Mouse (Mus musculus): ENCODE data around the gene Gm17349. TPM values are rescaled to one million over a fixed set of nuclear protein-coding genes. Genes with fewer than 3 reads are reported as not detected.
A peak's percentile ranks its signal among the peaks of the same experiment; 100 is the strongest.
"Not testable (repeated sequence)": the region's sequence is repeated elsewhere in the genome, so short reads cannot be mapped to it uniquely, and the experiment has no call there.

Gm17349 gene
- polyA plus RNA-seq, 1 experiment from 2014 or later, result not detected

DNA sequence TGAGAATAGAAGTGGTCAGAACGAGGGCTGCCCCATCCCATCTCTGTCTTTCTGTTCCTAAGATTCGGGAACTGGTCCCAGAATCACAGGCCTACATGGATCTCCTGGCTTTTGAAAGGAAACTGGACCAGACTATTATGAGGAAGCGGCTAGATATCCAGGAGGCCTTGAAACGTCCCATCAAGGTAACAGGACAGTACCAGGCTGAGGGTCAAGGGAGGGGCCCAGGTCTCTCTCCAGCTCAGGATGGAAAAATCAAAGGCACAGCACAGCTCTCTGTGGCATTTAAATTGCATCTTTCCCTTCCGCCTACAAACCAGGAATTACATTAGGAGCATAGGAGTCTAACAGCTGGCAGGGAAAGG is 1.6 kb downstream of the Gm17349 start:
- no peak overlapping the region for H3K4me3 ChIP-seq (replicated peaks)
- peaks cover 26% of the 10 kb centered on the region for H3K36me3 ChIP-seq
- H3K27ac ChIP-seq, result no peak overlapping the region
- H3K27me3 ChIP-seq (replicated peaks), result no peaks in the 10 kb centered on the region
- H3K4me2 ChIP-seq, result peak overlapping the region; percentile 78; the same call in 1 of the 2 replicates
- WGBS, result 78% methylated on average over 5 of the region's 5 CpGs
- no peak for ATAC-seq (ENCODE audit: insufficient read depth, low FRiP score, low read depth)
- H3K4me1 ChIP-seq, result peaks cover 15% of the 10 kb centered on the region
- no peaks in the 10 kb centered on the region for H3K9me3 ChIP-seq
- H3K9ac ChIP-seq, result no peak overlapping the region

DNA sequence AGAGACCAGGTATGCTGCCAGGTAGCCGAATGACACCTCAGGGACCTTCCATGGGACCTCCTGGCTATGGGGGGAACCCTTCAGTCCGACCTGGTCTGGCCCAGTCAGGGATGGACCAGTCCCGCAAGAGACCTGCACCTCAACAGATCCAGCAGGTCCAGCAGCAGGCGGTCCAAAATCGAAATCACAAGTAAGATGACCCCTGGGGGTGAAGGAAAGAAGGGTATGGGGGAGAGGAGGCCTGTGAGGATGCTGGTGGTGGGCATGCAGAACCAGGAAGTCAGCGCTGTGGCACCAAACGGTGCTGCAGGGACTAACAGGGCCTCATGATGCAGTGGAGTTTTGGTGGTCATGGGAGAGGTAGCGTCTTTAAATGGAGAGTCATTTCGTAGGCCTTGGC is 2.2 kb downstream of the Gm17349 start:
- Histone ChIP-seq H3K4me3 (replicated peaks) (peak overlapping the region; percentile 87), H3K9me3 (no peaks in the 10 kb centered on the region), H3K27me3 (replicated peaks) (no peaks in the 10 kb centered on the region), H3K36me3 (peaks cover 22% of the 10 kb centered on the region), H3K4me2 (peak overlapping the region; percentile 78), H3K4me1 (peaks cover 17% of the 10 kb centered on the region), H3K9ac (no peak overlapping the region), H3K27ac (peak overlapping the region; percentile 95)
- WGBS, result 61% methylated on average over 9 of the region's 9 CpGs
- no peak for ATAC-seq (ENCODE audit: insufficient read depth, low FRiP score, low read depth)

DNA sequence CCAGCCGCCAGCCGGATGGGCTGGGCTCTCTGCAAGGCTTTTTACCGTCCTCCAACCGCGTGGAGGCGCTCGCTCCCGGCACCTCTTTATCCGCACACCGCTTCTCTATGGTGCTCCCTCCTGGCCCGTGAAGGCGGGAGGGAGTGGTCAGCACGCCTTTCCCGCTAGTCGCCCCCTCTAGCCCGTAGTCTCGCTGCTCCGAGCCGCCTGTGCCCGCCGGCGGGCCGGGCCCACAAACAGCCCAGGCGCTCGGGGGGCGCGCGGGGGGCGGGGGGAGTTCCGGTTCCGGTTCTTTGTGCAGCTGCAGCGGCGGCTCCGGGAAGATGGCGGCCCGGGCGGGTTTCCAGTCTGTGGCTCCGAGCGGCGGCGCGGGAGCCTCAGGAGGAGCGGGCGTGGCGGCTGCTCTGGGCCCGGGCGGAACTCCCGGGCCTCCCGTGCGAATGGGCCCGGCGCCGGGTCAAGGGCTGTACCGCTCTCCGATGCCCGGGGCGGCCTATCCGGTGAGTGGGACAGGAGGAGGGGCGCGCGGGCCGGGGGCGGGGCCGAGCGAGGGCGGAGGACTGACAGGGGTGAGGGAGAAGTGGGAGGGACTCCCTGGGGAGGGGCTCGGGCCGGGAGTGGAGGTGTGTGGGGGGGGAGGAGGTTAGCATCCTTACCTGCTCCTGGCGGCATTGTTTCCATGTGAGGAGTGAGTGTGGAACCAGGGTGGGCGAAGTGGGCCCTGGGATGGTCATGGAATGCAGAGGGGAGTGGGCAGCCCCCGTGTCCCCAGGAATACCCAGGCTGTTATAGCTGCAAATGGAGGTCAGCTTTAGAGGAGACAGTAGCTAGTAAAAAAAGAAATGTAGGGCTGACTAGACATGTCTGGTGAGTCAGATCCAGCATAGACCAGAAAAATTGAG is 3.0 kb downstream of the Gm17349 start, which contains the start of gene Smarcd1:
Smarcd1 (plus strand) TSS at position 131 of the 902 bp plus-strand sequence.
- Histone ChIP-seq H3K27me3 (replicated peaks) (peaks cover 7% of the 10 kb centered on the region; the same call in 1 of the 2 replicates), H3K27ac (peak within 1 kb of the TSS; percentile 95), H3K4me1 (peaks cover 17% of the 10 kb centered on the region), H3K36me3 (peaks cover 14% of the 10 kb centered on the region), H3K4me2 (peak within 1 kb of the TSS; percentile 78), H3K4me3 (replicated peaks) (peak within 1 kb of the TSS; percentile 87), H3K9ac (peak within 1 kb of the TSS; percentile 99), H3K9me3 (no peaks in the 10 kb centered on the region)
- peak; percentile 88 for ATAC-seq (ENCODE audit: insufficient read depth, low FRiP score, low read depth)
- WGBS, result 1% methylated on average over 66 of the region's 71 CpGs

DNA sequence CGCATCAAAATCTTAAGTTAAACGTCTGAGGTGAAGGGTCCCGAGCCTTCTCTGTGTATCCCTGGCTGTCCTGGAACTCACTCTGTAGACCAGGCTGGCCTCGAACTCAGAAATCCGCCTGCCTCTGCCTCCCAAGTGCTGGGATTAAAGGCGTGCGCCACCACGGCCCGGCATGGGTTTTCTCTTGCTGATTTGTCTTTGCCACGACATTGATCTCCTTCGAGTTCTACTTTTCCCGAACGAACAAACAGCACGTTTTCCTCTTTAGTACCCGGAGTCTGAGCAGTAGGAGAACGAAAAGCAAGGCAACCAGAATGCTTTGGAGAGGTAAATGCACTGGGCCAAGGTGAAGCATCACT is 3.7 kb downstream of the Gm17349 start:
- H3K9ac ChIP-seq, result peak overlapping the region; percentile 99
- peak overlapping the region; percentile 95; the same call in 1 of the 2 replicates for H3K27ac ChIP-seq
- H3K4me3 ChIP-seq (replicated peaks), result peak overlapping the region; percentile 87
- not testable (repeated sequence) for H3K9me3 ChIP-seq; ATAC-seq (ENCODE audit: insufficient read depth, low FRiP score, low read depth); H3K36me3 ChIP-seq
- H3K4me1 ChIP-seq, result peaks cover 17% of the 10 kb centered on the region
- H3K27me3 ChIP-seq (replicated peaks), result peaks cover 12% of the 10 kb centered on the region; the same call in 1 of the 2 replicates
- H3K4me2 ChIP-seq, result peak overlapping the region; percentile 78
- 40% methylated on average over 16 of the region's 16 CpGs for WGBS

DNA sequence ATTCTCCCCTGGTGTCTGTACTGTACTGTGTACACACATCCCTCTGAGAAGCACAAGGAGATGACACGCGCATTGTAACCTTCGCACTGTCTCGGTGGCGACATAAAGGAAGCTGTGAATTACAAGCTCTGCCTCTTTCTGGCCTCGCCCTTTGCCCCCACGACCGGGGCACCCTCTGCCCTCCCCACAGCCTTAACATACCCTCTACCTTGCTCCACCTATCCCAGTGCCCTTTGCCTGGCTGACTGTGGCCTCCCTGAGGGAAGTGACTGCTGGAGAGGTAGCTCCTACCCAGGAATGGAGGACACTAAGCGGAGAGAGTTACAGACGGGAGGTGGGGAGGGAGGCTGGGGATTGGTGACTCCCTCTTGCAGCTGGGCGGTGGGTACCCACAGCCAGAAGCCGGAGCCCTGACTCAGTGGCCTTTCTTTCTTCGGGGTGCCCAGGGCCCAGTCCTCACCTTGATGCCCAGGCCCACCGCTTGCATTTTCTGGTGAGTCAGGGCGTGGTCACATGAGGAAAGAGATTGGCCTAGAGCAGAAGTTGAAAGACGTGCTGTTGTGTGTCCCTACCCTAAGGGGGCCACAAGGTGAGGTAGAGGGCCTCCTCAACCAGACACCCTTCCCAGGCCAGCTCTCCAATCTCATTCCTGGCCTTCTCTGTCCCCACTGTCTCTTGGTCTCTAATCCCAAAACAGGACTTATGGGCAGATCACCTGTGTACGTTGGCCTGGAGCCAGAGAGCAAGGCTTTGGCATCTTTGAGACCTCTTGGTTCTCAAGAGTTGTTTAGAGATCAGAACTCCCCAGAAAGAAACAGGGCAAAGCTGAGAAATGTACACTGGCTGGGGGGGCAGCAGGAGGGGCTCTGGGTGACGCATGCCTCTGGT is 4.8 kb downstream of the Gm17349 start:
- Histone ChIP-seq H3K4me2 (no peak overlapping the region), H3K36me3 (0 out of 2 replicates have a peak, but pooled peaks cover 1% of the 10 kb centered on the region), H3K4me3 (replicated peaks) (no peak overlapping the region), H3K9ac (no peak overlapping the region), H3K27ac (no peak overlapping the region), H3K4me1 (peaks cover 17% of the 10 kb centered on the region), H3K9me3 (no peaks in the 10 kb centered on the region), H3K27me3 (replicated peaks) (peaks cover 18% of the 10 kb centered on the region; the same call in 1 of the 2 replicates)
- ATAC-seq (ENCODE audit: insufficient read depth, low FRiP score, low read depth), result no peak
- 85% methylated on average over 18 of the region's 18 CpGs for WGBS

DNA sequence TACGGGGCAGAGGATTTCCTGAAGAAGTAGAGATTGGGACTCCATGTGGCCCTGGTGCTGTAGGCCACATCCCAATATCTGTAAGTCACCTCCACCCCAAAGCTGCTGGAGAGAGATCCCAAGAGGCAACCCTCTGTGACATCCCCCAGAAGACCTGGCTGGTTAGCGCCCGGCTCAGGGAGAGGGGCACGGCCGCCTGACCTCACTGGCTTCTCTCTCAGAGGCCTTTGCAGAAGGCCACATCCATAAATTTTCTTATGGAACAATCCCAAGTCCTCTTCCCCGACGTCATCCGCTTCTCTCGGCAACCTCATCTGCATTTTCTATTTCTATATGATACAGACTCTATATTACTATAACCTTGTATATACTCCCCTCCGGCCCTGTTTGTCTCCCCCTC is 5.6 kb downstream of the Gm17349 start:
- no peak overlapping the region for H3K9ac ChIP-seq
- H3K27ac ChIP-seq, result no peak overlapping the region
- no peak overlapping the region for H3K4me2 ChIP-seq
- no peak overlapping the region for H3K4me3 ChIP-seq (replicated peaks)
- H3K27me3 ChIP-seq (replicated peaks), result peaks cover 18% of the 10 kb centered on the region; the same call in 1 of the 2 replicates
- H3K4me1 ChIP-seq, result peaks cover 17% of the 10 kb centered on the region
- H3K9me3 ChIP-seq, result no peaks in the 10 kb centered on the region
- no peak for ATAC-seq (ENCODE audit: insufficient read depth, low FRiP score, low read depth)
- WGBS, result 78% methylated on average over 10 of the region's 10 CpGs
- H3K36me3 ChIP-seq, result no peaks in the 10 kb centered on the region

DNA sequence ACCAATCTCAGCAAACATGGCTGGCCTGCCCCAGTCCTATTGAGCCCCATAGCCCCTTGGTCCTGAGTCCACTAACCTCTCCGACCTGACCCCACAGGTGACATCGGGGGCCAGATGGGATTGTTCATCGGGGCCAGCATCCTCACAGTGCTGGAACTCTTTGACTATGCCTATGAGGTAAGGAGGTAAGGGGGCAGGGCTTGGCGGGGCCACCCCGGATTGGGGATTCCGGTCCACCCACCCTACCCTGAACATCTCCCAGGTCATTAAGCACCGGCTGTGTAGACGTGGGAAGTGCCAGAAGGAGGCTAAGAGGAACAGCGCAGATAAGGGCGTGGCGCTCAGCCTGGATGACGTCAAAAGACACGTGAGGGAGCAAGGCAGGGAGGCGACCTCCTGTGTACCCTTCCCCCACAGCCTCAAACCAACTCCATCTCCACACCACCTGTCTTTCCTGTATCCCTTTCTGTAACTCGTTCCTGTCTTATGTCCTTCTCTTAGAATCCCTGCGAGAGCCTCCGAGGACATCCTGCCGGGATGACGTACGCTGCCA is 6.7 kb downstream of the Gm17349 start:
- Histone ChIP-seq H3K9ac (no peak overlapping the region), H3K4me3 (replicated peaks) (no peak overlapping the region), H3K27me3 (replicated peaks) (peaks cover 18% of the 10 kb centered on the region; the same call in 1 of the 2 replicates), H3K36me3 (no peaks in the 10 kb centered on the region), H3K9me3 (no peaks in the 10 kb centered on the region), H3K4me2 (no peak overlapping the region), H3K4me1 (peaks cover 17% of the 10 kb centered on the region), H3K27ac (no peak overlapping the region)
- no peak for ATAC-seq (ENCODE audit: insufficient read depth, low FRiP score, low read depth)
- 31% methylated on average over 20 of the region's 20 CpGs for WGBS

DNA sequence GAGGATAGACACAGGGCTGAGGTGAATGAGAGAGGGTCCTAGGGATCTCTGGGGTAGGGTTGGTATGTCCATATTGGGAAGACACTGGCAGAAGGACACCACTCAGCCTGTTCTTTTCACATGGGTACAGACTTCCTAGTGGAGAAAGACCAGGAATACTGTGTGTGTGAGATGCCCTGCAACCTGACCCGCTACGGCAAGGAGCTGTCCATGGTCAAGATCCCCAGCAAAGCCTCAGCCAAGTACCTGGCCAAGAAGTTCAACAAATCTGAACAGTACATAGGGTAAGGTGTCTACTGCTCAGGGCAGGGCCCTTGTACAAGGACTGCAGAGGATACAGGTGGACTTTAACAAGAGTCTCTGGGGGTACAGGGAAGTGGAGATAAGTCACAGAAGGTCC is 8.0 kb downstream of the Gm17349 start:
- Histone ChIP-seq H3K36me3 (no peaks in the 10 kb centered on the region), H3K27me3 (replicated peaks) (peaks cover 18% of the 10 kb centered on the region; the same call in 1 of the 2 replicates), H3K27ac (no peak overlapping the region), H3K4me2 (no peak overlapping the region), H3K4me1 (0 out of 2 replicates have a peak, but pooled peaks cover 10% of the 10 kb centered on the region), H3K9ac (no peak overlapping the region), H3K9me3 (no peaks in the 10 kb centered on the region), H3K4me3 (replicated peaks) (no peak overlapping the region)
- ATAC-seq (ENCODE audit: insufficient read depth, low FRiP score, low read depth), result no peak
- 23% methylated on average over 2 of the region's 2 CpGs for WGBS

DNA sequence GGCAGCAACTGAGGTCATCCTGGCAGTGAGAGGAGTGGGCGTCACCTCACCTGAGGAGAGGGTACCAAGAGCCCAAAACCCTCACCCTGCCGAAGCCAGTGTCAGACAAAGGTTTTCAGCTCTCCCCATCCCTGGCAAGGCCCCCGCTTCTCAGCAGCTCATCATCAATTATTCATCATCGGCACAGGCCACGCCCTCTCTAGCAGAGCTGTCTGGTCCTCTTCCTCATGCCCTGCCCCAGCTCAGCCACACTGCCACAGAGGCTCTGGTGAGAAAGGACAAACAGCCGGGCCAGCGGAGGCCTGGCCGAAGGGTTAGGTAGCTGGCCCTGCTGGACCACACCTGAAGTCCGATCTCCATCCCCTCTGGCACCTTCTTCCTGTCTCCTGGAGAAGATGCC is 13.3 kb downstream of the Gm17349 start:
- H3K4me3 ChIP-seq (replicated peaks), result no peak overlapping the region
- H3K4me1 ChIP-seq, result no peaks in the 10 kb centered on the region
- H3K36me3 ChIP-seq, result no peaks in the 10 kb centered on the region
- H3K9ac ChIP-seq, result no peak overlapping the region
- peaks cover 20% of the 10 kb centered on the region for H3K27me3 ChIP-seq (replicated peaks)
- no peaks in the 10 kb centered on the region for H3K9me3 ChIP-seq
- ATAC-seq (ENCODE audit: insufficient read depth, low FRiP score, low read depth), result 0 out of 2 replicates have a peak, but pooled peaks have one; percentile 1
- WGBS, result 41% methylated on average over 9 of the region's 9 CpGs
- H3K27ac ChIP-seq, result no peak overlapping the region
- H3K4me2 ChIP-seq, result no peak overlapping the region

DNA sequence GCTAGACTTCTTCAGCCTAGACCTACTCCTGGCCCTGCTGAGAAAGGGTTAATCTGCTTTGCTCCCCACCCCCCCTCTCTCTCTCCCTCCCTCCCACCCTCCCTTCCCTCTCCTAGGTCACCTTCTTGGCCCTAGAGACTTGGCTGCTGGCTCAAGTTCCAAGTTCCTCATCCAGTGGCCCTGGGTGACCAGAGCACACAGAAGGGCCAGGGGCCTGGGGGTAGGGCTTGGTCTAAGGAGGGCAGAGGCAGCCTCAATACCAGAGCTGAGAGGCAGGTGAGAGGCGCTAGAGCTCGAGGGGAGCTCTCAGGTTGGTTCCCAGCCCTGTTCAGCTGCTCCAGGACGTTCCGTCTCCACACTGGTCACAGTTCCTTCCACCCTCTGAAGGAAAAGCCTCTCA is 14.4 kb downstream of the Gm17349 start:
- H3K9ac ChIP-seq, result no peak overlapping the region
- no peaks in the 10 kb centered on the region for H3K36me3 ChIP-seq
- no peak overlapping the region for H3K4me3 ChIP-seq (replicated peaks)
- peaks cover 12% of the 10 kb centered on the region; the same call in 1 of the 2 replicates for H3K27me3 ChIP-seq (replicated peaks)
- no peaks in the 10 kb centered on the region for H3K4me1 ChIP-seq
- H3K9me3 ChIP-seq, result no peaks in the 10 kb centered on the region
- H3K27ac ChIP-seq, result no peak overlapping the region
- WGBS, result 29% methylated on average over 4 of the region's 4 CpGs
- H3K4me2 ChIP-seq, result no peak overlapping the region
- no peak for ATAC-seq (ENCODE audit: insufficient read depth, low FRiP score, low read depth)

DNA sequence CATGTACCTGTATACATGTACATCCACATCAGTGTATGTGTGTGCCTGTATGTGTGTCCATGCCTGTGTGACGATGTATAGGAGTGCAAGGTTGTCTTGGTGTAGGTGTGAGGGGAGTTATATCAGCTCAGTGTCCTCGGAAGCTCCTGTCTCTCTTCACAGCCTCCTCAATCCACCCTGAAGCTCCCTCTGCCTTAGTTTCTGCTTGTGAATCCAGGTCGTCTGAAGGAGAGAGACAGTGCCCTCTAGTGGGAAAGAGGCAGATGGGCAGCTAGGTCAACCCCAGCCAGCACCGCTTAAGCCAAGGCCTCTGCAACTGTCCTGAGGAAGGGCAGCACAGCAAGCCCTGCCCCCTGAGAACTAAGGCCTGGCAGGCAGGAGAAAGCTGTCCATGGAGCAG is 16.6 kb downstream of the Gm17349 start:
- 11% methylated on average over 4 of the region's 4 CpGs for WGBS
- Histone ChIP-seq H3K9ac (no peak overlapping the region), H3K4me3 (replicated peaks) (no peak overlapping the region), H3K4me1 (no peaks in the 10 kb centered on the region), H3K9me3 (no peaks in the 10 kb centered on the region), H3K36me3 (no peaks in the 10 kb centered on the region), H3K4me2 (no peak overlapping the region), H3K27me3 (replicated peaks) (peaks cover 12% of the 10 kb centered on the region; the same call in 1 of the 2 replicates), H3K27ac (no peak overlapping the region)
- ATAC-seq (ENCODE audit: insufficient read depth, low FRiP score, low read depth), result no peak

All from stomach, embryonic 15.5 days (tissue).